Mouse (Mus musculus) neural tube, embryonic 12.5 days (tissue): ENCODE data around the gene Nsfl1c. TPM values are rescaled to one million over a fixed set of nuclear protein-coding genes. Genes with fewer than 3 reads are reported as not detected.

Experiments used
- polyA plus RNA-seq: library from polyadenylated mRNA; unstranded; fragments of >200 nt; fragmentation: Nextera tagmentation; extraction: Ambion mirVana; gene quantifications from 2 replicates; pipeline ENCODE4 v1.2.1, GENCODE M21; 2016

The Nsfl1c gene
- polyA plus RNA-seq, 1 experiment from 2014 or later, result 260 TPM

Other genes starting within 250 kb of the Nsfl1c start
- gene 4921509C19Rik, start 18.0 kb upstream of the Nsfl1c start, polyA plus RNA-seq, result not detected in 2 replicates
- gene Fkbp1a, start 48.3 kb downstream of the Nsfl1c start, polyA plus RNA-seq, result 604 and 611 TPM in 2 replicates
- gene Sdcbp2, start 78.4 kb downstream of the Nsfl1c start, polyA plus RNA-seq, result 1.2 and 1.3 TPM in 2 replicates
- 9.2 and 10.8 TPM in 2 replicates for gene Snph, start 138.4 kb downstream of the Nsfl1c start, polyA plus RNA-seq
- gene Rad21l, start 174.4 kb downstream of the Nsfl1c start, polyA plus RNA-seq, result 0.11 TPM in 1 of 2 replicates, not detected in the other
- gene Tmem74b, start 207.8 kb downstream of the Nsfl1c start, polyA plus RNA-seq, result 12.6 and 14.2 TPM in 2 replicates